Mouse (Mus musculus): ENCODE measurements around the gene Gse1.

GRCm38 (mm10) chr8:120482015-120482689, 253.9 kb downstream of the Gse1 start:
- TF ChIP-seq CTCF (conservative IDR thresholded peaks at IDR 0.05; ENCODE audit: low read length) (no peak), NANOG (IDR thresholded peaks at IDR 0.05; ENCODE audit: borderline replicate concordance, low read length) (no peak), POU5F1 (IDR thresholded peaks at IDR 0.05; ENCODE audit: borderline replicate concordance, low read length) (no peak)

Measured in E14TG2a.4 (cell line).